Comparison of ENCODE assay signal across 10 mouse cellular contexts in genomic region chr9:120171295-120171694, GRCm38 (mm10). TPM values are rescaled to one million over a fixed set of nuclear protein-coding genes. Genes with fewer than 3 reads are reported as not detected.
A peak's percentile ranks its signal among the peaks of the same experiment; 100 is the strongest.
DNase-seq lines count a peak whose midpoint lies in the region; ATAC-seq and TF ChIP-seq lines count a peak whose summit lies in the region.
"Had no signal": no experiment of that assay in that cellular context is flagged by ENCODE, and none has a peak within 500 bp of the region (broad histone marks: within the 10 kb centered on the region; RNA-seq: fewer than 3 reads in every experiment).

No protein-coding gene starts in this region.

- H3K4me2 ChIP-seq in hindbrain, embryonic 14.5 days (replicated peaks) = no peak overlapping the region
- no peak overlapping the region for H3K4me2 ChIP-seq in hindbrain, embryonic 12.5 days (replicated peaks)
- H3K4me2 ChIP-seq: embryonic facial prominence, embryonic 13.5 days; lung, embryonic 15.5 days had no signal

- no peak overlapping the region for H3K4me3 ChIP-seq in hindbrain, embryonic 14.5 days (replicated peaks; ENCODE audit: low read length)
- H3K4me3 ChIP-seq in hindbrain, embryonic 12.5 days = no peak overlapping the region
- no peak overlapping the region for H3K4me3 ChIP-seq in G1E (ENCODE audit: low read depth, low read length)
- no peak overlapping the region for H3K4me3 ChIP-seq in left cerebral cortex, adult 2 months
- H3K4me3 ChIP-seq: embryonic facial prominence, embryonic 13.5 days; lung, embryonic 15.5 days had no signal

- no peaks in the 10 kb centered on the region for H3K27me3 ChIP-seq in hindbrain, embryonic 14.5 days (ENCODE audit: control insufficient read depth, insufficient read depth, low read length)
- H3K27me3 ChIP-seq in hindbrain, embryonic 12.5 days = no peaks in the 10 kb centered on the region
- peaks cover 12% of the 10 kb centered on the region for H3K27me3 ChIP-seq in G1E (ENCODE audit: insufficient read depth, low read length)

- no peaks in the 10 kb centered on the region for H3K4me1 ChIP-seq in hindbrain, embryonic 14.5 days (replicated peaks; ENCODE audit: control insufficient read depth, insufficient read depth, low read length)
- no peaks in the 10 kb centered on the region for H3K4me1 ChIP-seq in hindbrain, embryonic 12.5 days
- no peaks in the 10 kb centered on the region for H3K4me1 ChIP-seq in G1E (ENCODE audit: insufficient read depth, low read depth, low read length)
- H3K4me1 ChIP-seq: embryonic facial prominence, embryonic 13.5 days; lung, embryonic 15.5 days had no signal

- peak; percentile 15; the same call in 1 of the 2 replicates for TF ChIP-seq CTCF in G1E (IDR thresholded peaks at IDR 0.05; ENCODE audit: low read depth, low read length)
- TF ChIP-seq CTCF in left cerebral cortex, adult 2 months (IDR thresholded peaks at IDR 0.05) = peak; percentile 73

- no peak for ATAC-seq in hindbrain, embryonic 14.5 days (ENCODE audit: low FRiP score)
- no peak for ATAC-seq in hindbrain, embryonic 12.5 days (ENCODE audit: low FRiP score)
- peak; percentile 49; the same call in 1 of the 2 replicates for ATAC-seq in G1E (ENCODE audit: extremely low read depth, insufficient number of reproducible peaks, low FRiP score, poor library complexity, severe bottlenecking)
- ATAC-seq in monocyte, adult 5-6 weeks (replicated peaks; ENCODE audit: insufficient number of reproducible peaks, low FRiP score, low TSS enrichment, poor library complexity, severe bottlenecking) = peak; percentile 56; the same call in 1 of the 2 replicates

- intact Hi-C loops in left cerebral cortex, adult 2 months (cut with DNase I) = loop anchor here (1.0 kb wide), 1 partner anchor 31 kb away; no protein-coding TSS in a partner anchor

- peak; percentile 75 for DNase-seq in hindbrain, embryonic 14.5 days (ENCODE audit: low spot score)
- peak; percentile 32 for DNase-seq in G1E (ENCODE audit: low spot score)
- peak; percentile 46 for DNase-seq in cerebellum, adult 8-10 months
- peak; percentile 37 for DNase-seq in heart, adult 8-10 months (ENCODE audit: low spot score)
- DNase-seq in left cerebral cortex, adult 2 months (ENCODE audit: extremely low spot score in 1 of 2, low spot score in 2 of 2) = peak in 1 of 2 experiments; percentile 73
- peak; percentile 77 for DNase-seq in thymus, postnatal 14 days

- no peak overlapping the region for H3K9ac ChIP-seq in hindbrain, embryonic 14.5 days
- no peak overlapping the region for H3K9ac ChIP-seq in hindbrain, embryonic 12.5 days
- H3K9ac ChIP-seq: embryonic facial prominence, embryonic 13.5 days; lung, embryonic 15.5 days had no signal

- H3K36me3 ChIP-seq in hindbrain, embryonic 14.5 days (replicated peaks; ENCODE audit: control insufficient read depth, insufficient read depth) = no peaks in the 10 kb centered on the region
- H3K36me3 ChIP-seq in hindbrain, embryonic 12.5 days = no peaks in the 10 kb centered on the region
- H3K36me3 ChIP-seq in G1E (replicated peaks) = no peaks in the 10 kb centered on the region
- H3K36me3 ChIP-seq: embryonic facial prominence, embryonic 13.5 days; lung, embryonic 15.5 days had no signal

- no peak overlapping the region for H3K27ac ChIP-seq in hindbrain, embryonic 14.5 days
- H3K27ac ChIP-seq in hindbrain, embryonic 12.5 days = no peak overlapping the region
- no peak overlapping the region for H3K27ac ChIP-seq in left cerebral cortex, adult 2 months
- H3K27ac ChIP-seq: embryonic facial prominence, embryonic 13.5 days; lung, embryonic 15.5 days had no signal

- H3K9me3 ChIP-seq in hindbrain, embryonic 14.5 days (ENCODE audit: control insufficient read depth, low read length) = no peaks in the 10 kb centered on the region
- 0 out of 2 replicates have a peak, but pooled peaks cover 3% of the 10 kb centered on the region for H3K9me3 ChIP-seq in hindbrain, embryonic 12.5 days (replicated peaks)
- peaks cover 11% of the 10 kb centered on the region for H3K9me3 ChIP-seq in G1E (replicated peaks)
- H3K9me3 ChIP-seq: embryonic facial prominence, embryonic 13.5 days; lung, embryonic 15.5 days had no signal

- 44% methylated on average over 5 of the region's 5 CpGs for WGBS in hindbrain, embryonic 14.5 days
- 44% methylated on average over 5 of the region's 5 CpGs for WGBS in hindbrain, embryonic 12.5 days

RNA-seq across cellular contexts. Expression of gene Mobp, which starts 21.8 kb away (rescaled TPM):
- polyA plus RNA-seq in hindbrain, embryonic 14.5 days (2014; fragmentation: Nextera tagmentation; extraction: Ambion mirVana) = 0.08 and 0.15 TPM in 2 replicates
- not detected in 2 replicates for polyA plus RNA-seq in hindbrain, embryonic 12.5 days (2016; fragmentation: Nextera tagmentation; extraction: Ambion mirVana)
- total RNA-seq in G1E (2014; fragmentation: Nextera tagmentation) = not detected in 2 replicates
- total RNA-seq in G1E (2017) = 0.38 TPM in 1 of 2 replicates, not detected in the other
- polyA plus RNA-seq in G1E (2012) = not detected in 2 replicates
- total RNA-seq in heart, adult 8-10 months (2022) = under 1 TPM in 3 of 4 experiments, not detected in 1; 0.16 to 0.53 (median 0.33) TPM
- 100 to 1,000 TPM; 177 to 214 TPM for total RNA-seq in left cerebral cortex, adult 2 months (2021)
- not detected in 3 replicates for total RNA-seq in monocyte, adult 5-6 weeks (2017)
- polyA plus RNA-seq: embryonic facial prominence, embryonic 13.5 days; lung, embryonic 15.5 days had no signal

RNA-seq across cellular contexts. Expression of gene Rpsa, which starts 43.8 kb away (rescaled TPM):
- polyA plus RNA-seq in hindbrain, embryonic 14.5 days (2014; fragmentation: Nextera tagmentation; extraction: Ambion mirVana) = 1,110 and 1,180 TPM in 2 replicates
- 793 and 930 TPM in 2 replicates for polyA plus RNA-seq in hindbrain, embryonic 12.5 days (2016; fragmentation: Nextera tagmentation; extraction: Ambion mirVana)
- total RNA-seq in G1E (2014; fragmentation: Nextera tagmentation) (4,941 and 5,512 TPM in 2 replicates), G1E (2017) (6,009 and 6,679 TPM in 2 replicates)
- 3,654 and 17,705 TPM in 2 replicates for polyA plus RNA-seq in G1E (2012)
- 100 to 1,000 TPM; 429 to 518 (median 467) TPM for total RNA-seq in heart, adult 8-10 months (2022)
- 100 to 1,000 TPM; 398 to 400 TPM for total RNA-seq in left cerebral cortex, adult 2 months (2021)
- total RNA-seq in monocyte, adult 5-6 weeks (2017) = 2,389 to 2,734 TPM (median 2,564 TPM) in 3 replicates

Comparison
In these comparisons a context has a peak if more than half of its experiments do, and no peak if none do; other contexts are left out.
1. ATAC-seq: peak in G1E (single experiment) and monocyte, adult 5-6 weeks (single experiment); none in hindbrain, embryonic 14.5 days (single experiment) and hindbrain, embryonic 12.5 days (single experiment).
2. RNA of gene Mobp, which starts 21.8 kb away (total RNA-seq): 177 to 214 TPM in left cerebral cortex, adult 2 months; 0.38 TPM in G1E, 0.16 to 0.53 TPM in heart, adult 8-10 months and not detected in monocyte, adult 5-6 weeks; every median in the first group is over 100 times any median in the second.